Mouse (Mus musculus) ovary, adult 18-20 months (tissue): Measurements from ENCODE around the gene Ptgir.

Source experiments
- DNase-seq: peaks from one replicate; pipeline ENCODE4 v3.0.0; 2022; ENCODE audit warnings: low spot score, mixed read lengths

Gene Ptgir

DNA sequence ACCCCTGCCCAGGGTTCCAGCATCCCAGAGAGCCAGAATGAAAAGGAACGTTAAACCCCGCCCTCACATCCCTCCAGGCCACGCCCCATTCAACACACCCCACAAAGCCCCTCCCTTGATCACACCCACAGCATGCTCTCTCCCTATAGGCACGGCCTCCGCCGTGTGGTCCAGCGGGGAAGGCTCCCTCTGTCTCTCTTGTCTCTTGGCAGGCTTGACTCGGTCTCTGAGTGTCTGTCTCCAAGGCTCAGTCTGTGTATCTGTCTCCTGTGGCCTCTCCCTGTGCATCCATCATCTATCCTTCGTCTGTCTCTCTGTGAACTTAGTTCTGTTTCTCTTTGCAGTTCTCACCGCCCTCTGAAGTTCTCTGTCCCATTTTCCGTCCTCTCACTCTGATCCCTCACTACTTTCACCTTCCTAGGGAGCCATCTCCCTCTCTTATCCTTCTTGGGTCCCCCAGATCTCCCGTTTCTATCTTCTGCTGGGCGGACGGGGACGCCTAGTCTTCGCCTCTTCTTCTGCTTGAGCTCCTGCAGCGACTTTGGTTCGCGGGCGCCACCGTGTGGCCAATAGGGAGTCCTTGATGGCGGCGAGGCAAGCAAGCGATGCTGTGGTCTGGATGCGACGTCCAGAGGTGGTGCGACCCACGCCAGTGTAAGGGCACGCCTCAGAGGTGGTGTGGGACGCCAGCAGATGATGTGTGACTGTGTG lies 14.5 kb upstream of the Ptgir start, which contains the start of gene Gng8:
Gene Gng8, plus strand, starts transcription at position 146 of the 711 bp plus-strand sequence.
- peak; percentile 56 for DNase-seq

DNA sequence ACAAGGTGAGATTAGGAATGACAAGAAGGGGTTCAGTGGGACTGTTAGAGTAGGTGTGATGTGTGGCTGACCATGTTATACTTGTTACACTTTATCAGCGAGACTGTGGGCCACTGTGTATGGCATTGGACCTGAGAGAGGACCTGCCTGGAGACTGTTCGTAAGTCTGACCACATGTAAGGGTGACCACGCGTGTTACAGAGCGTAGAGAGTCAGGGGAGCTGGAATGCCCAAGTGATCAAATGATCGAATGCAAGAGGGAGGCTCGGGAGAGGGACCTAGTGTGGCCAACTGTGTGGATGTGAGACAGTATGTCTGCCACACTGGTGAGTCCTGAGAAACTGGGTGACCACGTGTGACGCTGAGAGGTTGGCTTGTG lies 13.9 kb upstream of the Ptgir start:
- DNase-seq: no peak

DNA sequence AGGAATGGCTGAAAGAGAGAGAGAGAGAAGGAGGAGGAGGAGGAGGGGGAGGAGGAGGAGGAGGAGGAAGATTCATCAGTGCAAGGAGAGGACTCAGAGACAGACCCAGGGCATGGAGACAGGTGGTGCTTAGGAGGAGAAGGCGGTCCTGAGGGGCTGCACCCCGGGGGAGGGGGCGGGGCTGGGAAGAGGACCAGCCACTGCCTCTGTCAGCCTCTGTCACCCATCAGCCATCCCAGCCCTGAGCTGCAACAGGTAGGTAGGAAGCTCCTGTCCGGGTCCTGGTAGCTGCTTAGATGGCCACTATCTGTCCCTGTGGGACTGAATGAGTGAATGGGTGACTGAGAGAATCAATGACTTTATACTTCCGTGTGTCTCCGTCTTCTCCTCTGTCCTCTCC lies 12.7 kb upstream of the Ptgir start:
- no peak for DNase-seq

DNA sequence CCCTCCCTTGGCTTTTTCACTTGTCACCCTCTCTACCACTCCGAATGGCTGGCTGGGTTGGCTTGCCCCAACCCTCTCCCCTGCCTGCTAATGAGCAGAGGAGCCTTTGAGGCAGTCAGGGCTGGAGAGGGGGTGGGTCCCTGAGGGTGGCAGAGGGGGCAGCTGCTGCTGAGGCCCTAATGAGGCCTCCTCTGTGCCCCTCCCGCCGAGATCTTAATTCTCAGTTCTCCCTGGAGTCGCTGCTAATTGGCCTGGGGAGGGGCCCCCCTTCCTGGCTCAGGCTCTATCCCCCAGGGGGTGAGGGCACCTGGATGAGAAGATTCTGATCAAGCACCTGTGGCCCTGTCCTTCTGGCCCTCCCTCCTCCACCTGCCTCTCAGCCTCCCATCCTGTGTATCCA lies 12.0 kb upstream of the Ptgir start:
- no peak for DNase-seq

DNA sequence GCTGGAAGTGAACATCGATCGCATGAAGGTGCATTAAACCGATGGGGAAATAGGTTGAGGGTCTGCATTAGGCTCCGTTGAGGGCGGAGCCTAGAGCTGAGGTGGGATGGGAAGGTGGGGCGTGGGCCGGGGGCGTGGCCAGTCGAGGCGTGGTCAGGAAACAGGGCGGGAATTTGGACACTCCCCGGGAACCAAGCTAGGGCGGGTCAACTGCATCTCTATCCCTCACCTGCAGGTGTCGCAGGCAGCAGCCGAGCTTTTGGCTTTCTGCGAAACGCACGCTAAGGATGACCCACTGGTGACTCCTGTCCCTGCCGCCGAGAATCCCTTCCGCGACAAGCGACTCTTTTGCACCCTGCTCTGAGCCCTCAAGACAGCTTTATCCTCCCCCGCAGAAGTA lies 11.3 kb upstream of the Ptgir start:
- no peak for DNase-seq

DNA sequence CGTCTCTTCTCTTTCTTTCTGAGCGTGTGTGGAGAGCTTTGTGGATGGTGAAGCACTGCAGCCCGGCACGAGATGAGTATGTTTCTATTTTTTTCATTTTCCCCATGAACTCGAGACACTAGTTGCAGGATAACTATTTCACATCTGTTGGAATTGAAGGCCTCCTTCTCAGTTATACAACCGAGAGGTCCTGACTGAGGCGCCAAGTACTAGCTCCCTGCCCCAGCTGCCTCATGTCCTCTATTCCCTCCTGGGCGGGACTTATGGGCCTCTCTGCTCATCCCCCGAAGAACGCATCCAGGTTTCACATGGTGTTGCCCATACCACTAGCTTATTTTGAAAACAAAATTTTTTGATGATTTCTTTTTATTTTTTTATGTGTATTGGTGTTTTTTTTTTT lies 10.8 kb upstream of the Ptgir start:
- no peak for DNase-seq

DNA sequence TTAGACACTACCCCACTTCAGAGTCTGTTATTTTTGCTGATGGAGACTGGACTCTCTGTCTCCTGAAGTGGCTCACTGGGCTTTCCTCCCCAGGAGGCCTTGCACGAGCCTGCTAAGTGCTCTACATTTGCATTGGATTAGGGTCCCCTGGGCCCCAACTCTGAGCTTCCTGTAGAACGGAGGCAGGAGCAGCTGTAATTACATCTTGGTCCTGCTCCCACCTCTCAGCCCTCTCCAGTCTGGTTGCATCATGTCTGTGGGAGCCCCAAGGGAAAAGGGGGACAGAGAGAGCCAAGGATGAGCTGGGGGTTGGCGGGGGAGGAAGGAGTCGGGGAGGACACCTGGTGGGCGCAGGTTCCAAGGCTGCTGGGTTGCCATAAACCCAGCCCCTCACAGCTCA lies 5.8 kb upstream of the Ptgir start:
- no peak for DNase-seq

DNA sequence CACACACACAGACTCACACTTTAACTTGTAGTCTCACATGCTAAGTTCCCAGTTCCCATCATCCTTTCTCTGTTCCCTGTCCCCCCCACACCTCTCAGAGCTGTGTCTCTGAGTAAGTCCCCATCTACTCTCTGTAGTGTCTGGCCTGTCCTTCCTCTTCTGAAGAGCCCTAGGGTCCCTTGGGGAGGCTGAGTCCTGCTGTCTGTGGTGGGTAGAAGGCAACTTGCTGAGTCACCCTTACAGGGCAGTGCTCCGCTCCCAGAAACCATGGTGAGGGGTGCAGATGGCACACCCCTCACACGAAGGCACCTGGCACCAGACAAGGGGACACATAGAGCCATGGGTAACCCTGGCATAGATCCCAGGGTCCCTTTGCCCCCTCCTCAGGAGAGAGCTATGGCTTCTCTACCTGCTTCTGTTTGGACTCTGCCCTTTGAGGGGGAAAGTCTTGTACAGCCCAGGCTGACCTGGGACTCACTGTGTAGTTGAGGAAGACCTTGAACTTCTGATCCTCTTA lies 2.8 kb upstream of the Ptgir start:
- DNase-seq: no peak

DNA sequence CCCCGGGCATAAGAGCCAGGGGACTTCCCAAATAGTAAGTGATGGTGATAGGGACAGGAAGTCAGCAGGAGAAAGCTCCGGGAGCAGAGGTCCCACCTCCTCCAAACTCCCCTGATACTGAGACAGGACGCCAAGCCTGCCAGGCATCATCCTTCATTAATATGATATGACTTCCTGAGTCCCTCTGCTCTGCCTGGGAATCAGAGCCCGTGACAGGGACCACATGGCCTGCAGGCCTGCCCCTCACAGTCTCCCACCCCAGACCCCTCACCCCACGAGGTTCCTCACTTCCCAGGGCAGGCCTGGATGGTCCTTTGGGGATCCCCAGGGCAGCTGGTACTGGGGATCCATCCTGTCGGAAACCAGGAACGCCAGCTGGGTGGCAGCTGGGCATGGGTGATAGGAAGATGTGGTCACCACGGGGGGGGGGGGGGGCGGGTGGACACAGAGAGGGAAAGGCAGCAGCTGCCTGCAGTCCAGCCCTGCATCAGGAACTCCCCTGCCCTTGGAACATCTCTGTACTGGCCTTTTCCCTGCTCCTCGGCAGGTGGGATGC lies 2.1 kb upstream of the Ptgir start:
- no peak for DNase-seq

DNA sequence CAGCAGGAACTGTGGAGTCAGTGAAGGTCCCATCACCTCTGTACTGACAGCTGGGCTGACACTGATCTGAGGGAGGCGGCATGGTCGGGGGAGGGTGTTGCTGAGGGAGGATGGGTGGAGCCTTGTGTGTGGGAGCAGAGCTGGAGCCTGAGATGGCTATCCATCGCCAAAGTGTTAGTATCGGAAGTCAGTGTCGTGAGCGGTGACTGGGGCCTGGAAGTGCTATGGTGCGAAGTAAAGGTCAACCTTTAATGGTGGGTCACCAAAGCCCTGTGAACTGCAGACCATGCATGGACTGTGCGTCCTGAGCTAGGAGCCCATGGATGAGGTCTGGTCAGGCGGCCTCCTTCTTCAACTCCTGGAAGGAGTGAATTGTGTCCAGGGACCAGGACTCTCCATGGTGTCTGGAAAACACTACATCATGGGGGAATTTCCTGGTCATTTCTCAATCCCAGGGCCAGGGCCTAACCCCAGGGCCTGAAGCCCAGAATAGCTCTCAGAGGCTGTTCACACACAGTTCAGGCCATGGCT lies 734 bp upstream of the Ptgir start:
- DNase-seq: no peak

DNA sequence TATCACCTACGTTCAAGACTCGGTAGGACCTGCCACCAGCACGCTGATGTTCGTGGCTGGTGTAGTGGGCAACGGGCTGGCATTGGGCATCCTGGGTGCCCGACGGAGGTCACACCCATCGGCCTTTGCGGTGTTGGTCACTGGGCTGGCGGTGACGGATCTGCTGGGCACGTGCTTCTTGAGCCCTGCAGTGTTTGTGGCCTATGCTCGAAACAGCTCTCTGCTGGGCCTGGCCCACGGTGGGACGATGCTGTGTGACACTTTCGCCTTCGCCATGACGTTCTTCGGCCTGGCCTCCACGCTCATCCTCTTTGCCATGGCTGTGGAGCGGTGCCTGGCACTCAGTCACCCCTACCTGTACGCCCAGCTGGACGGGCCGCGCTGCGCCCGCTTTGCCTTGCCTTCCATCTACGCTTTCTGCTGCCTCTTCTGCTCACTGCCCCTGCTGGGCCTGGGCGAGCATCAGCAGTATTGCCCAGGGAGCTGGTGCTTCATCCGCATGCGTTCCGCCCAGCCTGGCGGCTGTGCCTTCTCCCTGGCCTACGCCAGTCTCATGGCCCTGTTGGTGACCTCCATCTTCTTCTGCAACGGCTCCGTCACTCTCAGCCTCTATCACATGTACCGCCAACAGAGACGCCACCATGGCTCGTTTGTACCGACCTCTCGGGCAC lies 734 bp downstream of the Ptgir start:
- no peak for DNase-seq

DNA sequence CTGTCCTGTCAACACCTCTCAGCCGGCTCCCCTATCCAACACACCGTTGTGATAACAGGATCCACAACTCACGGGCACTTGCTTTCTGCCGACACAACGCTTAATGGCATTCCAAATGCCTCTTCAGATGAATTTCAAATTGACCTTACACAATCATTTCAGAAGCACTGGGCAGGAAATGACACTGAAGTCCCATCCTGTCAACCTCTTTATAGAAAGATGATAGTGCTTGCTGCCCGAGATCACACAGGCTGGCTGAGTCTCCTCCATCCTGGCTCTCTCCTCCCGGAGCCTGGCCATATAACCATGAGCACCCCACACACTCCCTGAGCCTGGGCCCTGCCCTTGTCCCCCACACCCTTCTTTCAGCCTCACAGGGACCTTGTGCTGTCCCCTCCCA lies 1.6 kb downstream of the Ptgir start:
- DNase-seq: no peak

DNA sequence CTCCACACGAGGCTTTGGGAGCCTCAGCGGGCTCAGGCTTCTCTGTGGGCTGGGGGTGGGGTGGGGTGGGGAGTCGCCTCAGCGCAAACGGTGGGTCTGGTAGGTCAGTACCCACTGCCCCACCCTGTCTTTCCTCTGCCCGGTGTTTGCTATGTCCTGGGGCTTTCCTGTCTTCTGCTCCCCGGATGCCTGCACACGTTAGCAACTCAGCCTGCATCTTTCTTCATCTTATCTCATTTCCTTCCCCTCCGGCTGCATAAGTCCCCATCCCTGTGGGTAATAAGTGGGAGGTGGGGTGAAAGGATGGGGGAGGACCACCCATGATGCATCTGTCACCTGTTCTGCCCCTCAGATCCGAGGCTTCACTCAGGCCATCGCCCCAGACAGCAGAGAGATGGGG lies 2.1 kb downstream of the Ptgir start:
- no peak for DNase-seq

DNA sequence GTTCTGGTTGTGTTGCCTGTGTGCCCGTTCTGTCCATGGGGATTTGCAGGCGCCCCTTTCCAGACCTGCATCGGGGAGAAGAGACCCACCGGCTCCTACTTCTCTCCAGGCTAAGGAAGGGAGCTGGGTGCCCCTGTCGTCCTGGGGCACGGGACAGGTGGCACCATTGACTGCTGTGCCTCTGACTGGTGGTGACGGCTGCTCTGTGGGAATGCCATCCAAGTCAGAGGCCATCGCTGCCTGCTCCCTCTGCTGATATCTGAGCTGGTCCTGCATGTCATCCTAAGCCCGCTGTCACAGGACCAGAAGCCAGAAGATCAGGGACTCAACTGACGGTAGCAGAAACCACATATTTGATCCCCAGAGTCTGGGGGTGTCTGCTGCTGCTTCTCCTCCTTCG lies 2.6 kb downstream of the Ptgir start:
- DNase-seq: no peak

DNA sequence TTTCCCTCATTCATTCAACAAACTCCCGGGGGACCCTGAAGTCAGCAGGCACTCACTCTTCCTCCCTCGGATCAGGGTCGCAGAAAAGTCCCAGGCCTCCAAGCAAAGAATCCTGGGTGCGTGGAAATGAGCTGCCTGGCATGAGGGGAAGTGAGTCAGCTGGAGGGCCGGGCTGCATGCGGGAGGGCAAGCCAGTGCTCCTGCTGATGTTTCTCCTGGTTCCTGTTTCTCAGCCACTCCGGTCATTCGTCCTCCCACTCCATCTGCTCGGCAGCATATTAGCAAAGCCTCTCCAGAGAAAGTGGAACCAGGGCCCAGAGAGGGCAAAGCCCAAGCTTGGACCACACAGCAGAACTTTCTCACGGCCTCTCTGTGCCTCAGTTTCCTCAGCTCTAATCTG lies 3.6 kb downstream of the Ptgir start:
- DNase-seq: no peak

DNA sequence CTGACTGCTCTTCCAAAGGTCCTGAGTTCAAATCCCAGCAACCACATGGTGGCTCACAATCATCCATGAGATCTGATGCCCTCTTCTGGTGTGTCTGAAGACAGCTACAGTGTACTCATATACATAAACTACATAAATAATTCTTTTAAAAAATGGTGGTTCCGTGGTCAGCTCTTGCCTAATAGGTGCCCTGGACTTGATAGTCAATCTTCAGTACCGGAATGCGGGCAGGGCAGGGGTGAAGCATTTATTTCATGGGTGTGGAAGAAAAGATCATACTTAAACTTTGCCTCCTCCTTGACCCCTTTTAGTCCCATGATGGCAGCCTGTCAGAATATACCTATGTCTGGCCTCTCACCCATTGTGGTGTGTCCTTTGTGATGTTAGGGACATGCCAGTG lies 5.6 kb downstream of the Ptgir start:
- no peak for DNase-seq

DNA sequence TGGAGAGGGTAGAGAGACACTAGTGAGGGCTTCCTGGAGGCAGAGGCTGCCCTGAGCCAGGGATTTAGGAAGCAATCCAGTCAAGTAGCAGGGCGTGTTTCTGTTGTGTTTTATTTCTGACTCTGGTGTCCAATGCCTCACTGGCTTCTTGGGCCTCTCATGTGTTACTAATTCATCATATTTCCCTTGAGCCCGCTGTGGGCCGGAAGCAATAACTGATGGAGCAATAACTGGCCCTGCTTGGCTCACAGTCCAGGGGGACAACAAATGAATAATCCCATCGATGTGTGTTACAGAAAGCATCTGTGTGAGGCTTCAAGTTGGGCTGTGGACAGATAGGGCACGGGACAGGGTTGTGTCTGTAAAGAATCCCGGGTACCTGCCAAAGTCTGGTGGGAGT lies 6.1 kb downstream of the Ptgir start:
- no peak for DNase-seq

DNA sequence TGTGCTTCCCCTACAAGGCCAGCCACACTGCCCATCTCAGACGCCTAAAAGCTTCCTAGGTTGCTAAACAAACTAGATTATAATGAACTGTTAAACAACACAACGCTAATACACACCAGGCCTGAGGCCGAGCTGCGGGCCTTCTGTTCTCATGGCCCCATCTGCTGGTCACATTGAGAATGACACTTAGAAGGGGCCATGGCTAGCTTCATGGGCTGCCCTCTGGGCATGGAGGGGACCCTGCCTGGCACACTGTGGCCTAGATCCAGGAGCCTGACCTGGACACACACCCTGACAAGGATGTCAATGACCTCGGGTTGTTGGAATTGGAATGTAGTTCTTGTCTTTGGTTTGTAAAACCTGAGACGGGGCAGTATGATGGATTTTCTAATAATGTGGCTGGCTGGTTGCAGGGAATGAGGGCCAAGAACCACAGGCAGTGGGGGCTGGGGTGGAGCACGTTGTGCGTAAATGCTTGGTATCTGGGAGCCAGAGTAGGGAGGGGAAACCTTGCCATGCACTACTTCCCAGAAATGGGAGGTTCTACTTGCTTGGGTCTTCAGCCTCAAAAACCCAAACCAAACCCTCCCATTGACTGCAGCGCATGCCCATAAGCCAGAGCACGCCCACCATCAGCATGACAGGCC lies 7.6 kb downstream of the Ptgir start:
- DNase-seq: no peak

DNA sequence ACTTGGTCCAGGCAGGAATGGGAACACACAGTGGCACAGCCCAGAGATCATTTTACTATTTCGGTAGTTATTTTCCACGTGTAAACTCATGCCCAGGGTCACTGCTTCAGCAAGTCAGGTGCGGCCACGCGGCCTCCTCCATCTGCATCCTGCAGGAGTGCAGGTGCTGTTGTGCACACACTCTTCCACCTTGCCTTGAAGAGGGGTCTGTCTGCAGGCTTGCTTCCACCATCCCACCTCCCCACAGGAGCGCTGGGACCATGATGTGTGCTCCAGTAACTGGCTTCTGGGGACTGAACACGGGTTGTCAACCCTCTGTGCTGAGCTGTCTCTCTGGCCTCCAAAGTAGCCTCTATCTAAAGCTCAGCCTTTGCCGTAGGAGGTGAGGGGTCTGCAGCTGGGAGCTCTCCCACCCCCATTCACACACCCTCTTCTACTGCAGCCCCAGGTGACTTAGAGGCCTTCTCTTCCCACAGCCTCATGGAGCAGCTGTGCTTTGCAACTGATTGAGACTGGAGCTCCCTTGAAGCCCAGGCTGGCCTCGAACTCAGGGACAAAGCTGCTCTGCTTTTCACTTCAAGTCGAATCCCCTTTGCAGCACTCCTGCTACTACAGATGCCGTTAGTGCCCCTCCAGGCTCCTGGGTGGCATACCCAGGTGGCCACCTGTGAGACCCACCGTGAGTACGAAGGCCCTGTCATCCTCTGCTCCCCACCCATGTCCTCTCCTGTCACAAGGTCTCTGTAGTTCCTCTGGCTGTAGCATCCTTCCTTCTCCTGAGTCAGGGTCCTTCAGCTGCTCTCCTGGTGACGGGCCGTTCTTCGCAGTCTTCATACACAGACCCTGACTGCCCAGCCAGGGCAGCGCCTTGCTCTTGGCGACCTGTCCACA lies 8.4 kb downstream of the Ptgir start:
- no peak for DNase-seq

DNA sequence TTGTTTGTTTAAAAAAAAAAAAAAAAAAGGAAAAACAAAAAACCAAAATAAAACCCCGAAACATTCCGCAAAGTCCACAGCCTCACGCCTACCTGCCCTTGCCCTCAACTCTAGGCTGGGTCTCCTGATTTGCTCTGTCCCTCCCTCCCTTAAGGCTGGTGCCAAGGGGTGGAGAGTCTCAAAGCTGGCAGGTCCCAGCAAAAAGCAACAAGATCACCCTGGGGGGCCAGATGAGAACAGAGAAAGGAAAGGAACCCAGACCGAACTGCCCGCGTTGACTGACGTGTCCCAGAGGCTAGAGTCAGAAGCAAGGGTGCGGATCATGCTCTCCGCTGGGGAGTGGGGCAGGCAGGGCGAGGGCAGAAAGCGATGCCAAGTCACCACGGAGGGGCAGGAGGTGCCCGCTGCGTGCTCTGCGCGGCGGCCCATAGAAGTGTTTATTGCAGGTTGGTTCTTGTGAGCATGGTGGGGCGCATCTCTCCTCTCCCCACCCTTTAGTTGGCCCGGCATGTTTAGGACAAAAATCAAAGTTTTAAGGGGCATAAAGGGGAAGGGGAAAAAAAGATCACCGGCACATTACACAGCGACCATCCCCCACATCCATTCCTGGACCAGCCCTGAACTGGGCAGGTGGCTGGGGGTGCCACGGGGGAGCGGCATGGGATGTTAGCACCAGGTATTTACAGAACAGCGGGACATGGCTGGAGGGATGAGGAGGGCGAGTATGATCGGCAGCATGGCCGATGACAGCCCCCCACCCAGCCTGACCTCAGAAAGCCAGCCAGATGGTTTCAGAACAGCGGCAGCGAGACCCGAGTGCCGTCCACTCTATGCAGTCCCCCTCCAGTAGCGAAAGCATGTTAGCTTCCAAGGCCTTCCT lies 9.4 kb downstream of the Ptgir start:
- DNase-seq: no peak
